Mouse (Mus musculus): Measurements from ENCODE around the gene Abcd4. TPM values are rescaled to one million over a fixed set of nuclear protein-coding genes. Genes with fewer than 3 reads are reported as not detected.
A peak's percentile ranks its signal among the peaks of the same experiment; 100 is the strongest.

The Abcd4 gene
- polyA plus RNA-seq, 1 experiment from 2014 or later: 15.4 TPM

DNA sequence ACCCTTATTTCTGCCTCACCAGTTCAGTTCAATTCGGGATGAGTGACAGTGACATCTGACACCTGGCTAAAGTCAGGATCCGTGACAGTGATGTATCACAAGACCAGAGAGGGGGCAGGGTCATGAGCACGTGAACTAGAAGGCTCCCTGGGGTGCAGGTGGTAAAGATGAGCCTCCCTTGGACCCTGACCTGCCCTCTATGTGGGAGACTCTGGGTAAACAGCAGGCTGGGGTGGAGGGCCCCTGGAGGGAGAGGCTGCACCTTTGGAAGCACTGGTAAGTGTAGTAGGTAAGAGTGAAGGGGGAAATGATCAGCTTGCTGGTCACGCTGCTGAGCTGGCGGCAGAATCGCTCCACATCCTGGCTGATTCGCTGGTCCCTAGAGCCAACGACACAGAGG, 4.7 kb downstream of the Abcd4 start:
- Histone ChIP-seq H3K27ac (replicated peaks) (no peak overlapping the region), H3K36me3 (no peaks in the 10 kb centered on the region), H3K4me2 (no peak overlapping the region), H3K4me1 (replicated peaks) (0 out of 2 replicates have a peak, but pooled peaks cover 3% of the 10 kb centered on the region), H3K9ac (no peak overlapping the region), H3K9me3 (no peaks in the 10 kb centered on the region), H3K4me3 (no peak overlapping the region), H3K27me3 (no peaks in the 10 kb centered on the region)
- 69% methylated on average over 8 of the region's 8 CpGs for WGBS
- ATAC-seq (ENCODE audit: low FRiP score, low read depth): no peak

DNA sequence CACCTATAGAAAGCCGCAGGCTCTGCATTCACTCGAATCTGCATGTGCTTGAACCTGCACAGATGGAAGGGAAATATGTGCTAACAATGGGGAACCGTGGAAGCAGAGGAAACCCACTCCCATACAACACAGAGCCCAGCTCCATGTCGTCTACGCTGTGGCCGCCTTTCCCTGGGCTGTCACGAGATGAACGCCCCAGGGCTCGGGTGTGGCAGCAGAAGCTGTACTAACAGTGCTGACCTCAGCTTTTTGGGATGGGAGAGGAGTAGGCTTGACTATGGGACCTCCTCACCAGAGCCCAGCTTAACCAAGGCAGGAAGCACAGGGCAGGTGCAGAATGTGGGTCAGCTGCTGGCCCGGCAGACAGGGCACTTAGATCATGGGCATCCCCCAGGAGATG, 5.5 kb downstream of the Abcd4 start:
- H3K9me3 ChIP-seq: no peaks in the 10 kb centered on the region
- no peak for ATAC-seq (ENCODE audit: low FRiP score, low read depth)

DNA sequence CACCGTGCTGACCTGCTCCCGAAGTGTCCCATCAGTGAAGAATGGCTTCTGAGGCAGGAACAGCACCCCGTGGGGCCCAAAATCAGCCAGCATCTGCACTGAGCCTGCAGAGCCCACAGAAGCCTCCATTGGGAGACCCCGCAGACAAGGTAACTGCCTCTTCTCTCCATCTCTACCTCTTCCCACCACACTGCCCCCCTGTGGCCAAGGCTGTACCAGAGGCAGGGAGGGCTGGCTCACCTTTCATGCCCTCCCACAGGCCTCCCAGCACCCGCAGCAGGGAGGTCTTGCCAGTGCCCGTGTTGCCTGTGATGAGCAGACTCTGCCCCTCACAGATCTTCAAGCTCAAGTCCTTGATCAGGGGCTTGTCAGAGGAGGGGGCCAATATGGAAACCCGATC, 11.4 kb downstream of the Abcd4 start:
- Histone ChIP-seq H3K9ac (no peak overlapping the region), H3K9me3 (no peaks in the 10 kb centered on the region), H3K4me2 (no peak overlapping the region), H3K27ac (replicated peaks) (no peak overlapping the region), H3K4me3 (no peak overlapping the region), H3K4me1 (replicated peaks) (no peaks in the 10 kb centered on the region), H3K27me3 (no peaks in the 10 kb centered on the region), H3K36me3 (peaks cover 4% of the 10 kb centered on the region; the same call in 1 of the 2 replicates)
- WGBS: 77% methylated on average over 7 of the region's 7 CpGs
- no peak for ATAC-seq (ENCODE audit: low FRiP score, low read depth)

More for the DNA sequence above, 5.5 kb downstream of the Abcd4 start:
- no peaks in the 10 kb centered on the region for H3K27me3 ChIP-seq
- no peak overlapping the region for H3K27ac ChIP-seq (replicated peaks)
- no peak overlapping the region for H3K4me2 ChIP-seq
- no peak overlapping the region for H3K4me3 ChIP-seq
- H3K4me1 ChIP-seq (replicated peaks): 0 out of 2 replicates have a peak, but pooled peaks cover 2% of the 10 kb centered on the region
- no peak overlapping the region for H3K9ac ChIP-seq
- H3K36me3 ChIP-seq: no peaks in the 10 kb centered on the region
- WGBS: 90% methylated on average over 10 of the region's 10 CpGs

DNA sequence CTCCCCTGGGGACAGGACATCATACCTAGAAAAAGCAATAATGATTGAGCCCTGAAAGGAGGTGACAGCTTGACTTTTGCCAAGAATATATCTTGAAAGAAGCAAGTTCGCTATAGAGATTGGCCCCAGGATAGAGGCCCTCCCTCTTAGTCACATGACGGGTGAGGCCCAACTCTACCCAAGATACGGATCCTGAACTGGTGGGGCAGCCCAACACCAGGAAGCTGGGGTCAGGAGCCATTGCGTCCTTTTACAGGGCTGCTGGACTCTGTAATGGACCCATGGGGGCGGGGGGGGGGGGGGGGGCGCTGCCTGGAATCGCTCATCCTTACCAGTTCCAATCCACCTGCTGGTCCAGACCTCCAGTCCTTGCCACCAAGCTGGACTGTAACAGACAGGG, 13.2 kb downstream of the Abcd4 start:
- Histone ChIP-seq H3K4me1 (replicated peaks) (no peaks in the 10 kb centered on the region), H3K4me3 (no peak overlapping the region), H3K36me3 (peaks cover 4% of the 10 kb centered on the region; the same call in 1 of the 2 replicates), H3K27ac (replicated peaks) (no peak overlapping the region), H3K27me3 (no peaks in the 10 kb centered on the region), H3K4me2 (no peak overlapping the region), H3K9me3 (no peaks in the 10 kb centered on the region), H3K9ac (no peak overlapping the region)
- no peak for ATAC-seq (ENCODE audit: low FRiP score, low read depth)
- WGBS: 89% methylated on average over 6 of the region's 7 CpGs

DNA sequence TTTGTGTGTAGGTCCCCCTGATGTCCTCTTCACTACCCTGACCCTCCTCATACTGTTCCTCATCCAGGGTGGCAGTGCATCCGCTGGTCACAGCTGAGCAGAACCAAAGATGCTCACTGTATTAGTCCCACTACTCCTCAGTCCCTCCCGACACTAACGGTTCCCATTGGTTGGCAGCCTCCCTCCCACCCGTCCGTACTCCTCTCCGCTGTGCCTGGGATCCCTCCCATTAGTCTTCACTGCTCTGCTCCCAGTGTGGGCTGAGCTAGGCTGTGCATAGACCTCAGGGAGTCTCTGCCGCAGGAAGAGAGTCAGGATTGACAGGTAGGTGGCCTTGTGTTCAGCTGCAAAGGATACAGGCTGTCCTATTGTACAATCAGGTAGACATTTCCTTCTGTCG, 18.9 kb downstream of the Abcd4 start:
- no peaks in the 10 kb centered on the region; the same call in 1 of the 2 replicates for H3K27me3 ChIP-seq
- no peak overlapping the region for H3K9ac ChIP-seq
- H3K27ac ChIP-seq (replicated peaks): no peak overlapping the region
- peaks cover 6% of the 10 kb centered on the region for H3K4me1 ChIP-seq (replicated peaks)
- H3K9me3 ChIP-seq: no peaks in the 10 kb centered on the region
- H3K36me3 ChIP-seq: peaks cover 4% of the 10 kb centered on the region; the same call in 1 of the 2 replicates
- 0 out of 2 replicates have a peak, but pooled peaks have one; percentile 42 for ATAC-seq (ENCODE audit: low FRiP score, low read depth)
- no peak overlapping the region for H3K4me3 ChIP-seq
- WGBS: 18% methylated on average over 8 of the region's 8 CpGs
- H3K4me2 ChIP-seq: no peak overlapping the region

DNA sequence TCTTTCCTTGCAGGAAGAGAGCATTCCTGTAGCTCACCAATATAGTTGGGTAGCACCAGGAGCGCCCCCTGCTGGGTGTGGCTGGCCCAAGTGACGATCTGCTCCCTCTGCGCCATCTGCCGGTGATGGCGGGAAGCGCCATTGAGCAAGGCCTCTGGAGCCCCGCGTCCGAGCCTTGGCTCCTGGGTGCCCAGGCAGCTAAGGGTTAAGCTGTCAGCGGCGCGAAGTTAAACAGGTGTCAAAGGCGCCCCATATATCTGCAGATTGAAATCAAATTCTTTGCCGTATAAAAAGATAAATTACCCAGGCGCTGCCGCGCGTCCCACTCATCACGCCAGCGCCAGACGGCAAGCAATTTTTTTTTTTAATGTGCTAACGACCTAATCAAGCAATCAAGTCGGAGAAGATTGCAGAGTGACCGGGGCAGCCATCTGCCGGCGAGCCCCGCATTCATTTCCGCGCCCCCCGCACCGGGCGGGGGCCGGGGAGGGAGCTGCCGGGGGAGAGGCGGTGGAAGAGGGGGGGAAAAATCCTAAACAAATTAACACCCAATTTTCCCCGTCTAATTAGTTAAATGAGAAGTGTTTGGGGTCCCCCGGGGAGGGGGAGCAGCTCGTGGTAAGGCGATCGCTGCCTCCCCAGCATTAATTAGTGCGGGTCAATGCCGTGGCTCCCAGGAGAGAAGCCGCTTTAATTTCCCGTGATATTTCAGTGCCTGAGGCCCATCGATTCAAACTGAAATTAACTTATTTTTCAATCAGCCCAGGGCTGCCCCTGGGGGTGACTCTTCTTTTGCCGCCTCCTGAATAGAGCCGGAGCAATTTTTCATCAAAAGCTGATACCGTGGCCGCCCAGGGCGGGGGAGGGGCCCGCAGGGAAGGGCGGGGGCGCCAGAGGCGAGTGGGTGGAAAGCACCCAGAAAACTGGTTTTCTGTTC, 27.1 kb downstream of the Abcd4 start:
- Histone ChIP-seq H3K4me1 (replicated peaks) (peaks cover 4% of the 10 kb centered on the region), H3K36me3 (no peaks in the 10 kb centered on the region), H3K9ac (peak overlapping the region; percentile 54), H3K27me3 (no peaks in the 10 kb centered on the region; the same call in 1 of the 2 replicates), H3K27ac (replicated peaks) (peak overlapping the region; percentile 62), H3K9me3 (no peaks in the 10 kb centered on the region), H3K4me3 (peak overlapping the region; percentile 51), H3K4me2 (peak overlapping the region; percentile 95)
- ATAC-seq (ENCODE audit: low FRiP score, low read depth): peak; percentile 64
- under 1% methylated on average over 54 of the region's 54 CpGs for WGBS

DNA sequence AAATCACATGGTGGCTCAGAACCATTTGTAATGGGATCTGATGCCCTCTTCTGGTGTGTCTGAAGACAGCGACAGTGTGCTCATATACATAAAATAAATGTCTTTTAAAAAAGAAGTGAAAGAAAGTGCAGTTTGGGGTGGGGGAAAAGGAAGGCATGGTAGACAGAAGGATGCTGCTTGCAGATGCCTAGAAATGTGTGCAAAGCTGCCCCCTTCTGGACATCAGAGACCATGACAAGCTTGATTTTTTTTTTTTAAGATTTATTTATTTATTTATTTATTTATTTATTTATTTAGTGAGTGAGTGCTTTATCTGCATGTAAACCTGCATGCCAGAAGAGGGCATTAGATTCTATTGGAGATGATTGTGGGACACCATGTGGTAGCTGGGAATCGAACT, 35.9 kb downstream of the Abcd4 start:
- Histone ChIP-seq H3K27ac (replicated peaks) (no peak overlapping the region), H3K27me3 (peaks cover 20% of the 10 kb centered on the region)
- 89% methylated on average over 2 of the region's 2 CpGs for WGBS

DNA sequence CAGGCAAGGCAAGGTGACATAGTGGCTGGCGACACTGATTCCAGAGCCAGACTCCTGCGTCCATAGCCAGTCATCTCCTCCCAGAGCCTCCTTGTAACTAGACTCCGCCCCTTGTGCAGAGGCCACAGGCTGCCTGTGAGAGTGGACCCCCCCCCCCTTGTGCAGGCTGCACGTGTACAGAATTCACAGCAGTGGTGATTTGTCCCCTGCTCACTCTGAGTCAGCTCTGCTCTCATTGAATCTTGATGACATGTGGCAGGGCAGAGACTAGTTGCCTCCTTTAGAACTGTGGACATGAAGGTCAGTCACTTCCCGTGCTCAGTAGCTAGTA, 38.8 kb downstream of the Abcd4 start:
- no peaks in the 10 kb centered on the region for H3K36me3 ChIP-seq
- H3K9me3 ChIP-seq: no peaks in the 10 kb centered on the region
- no peak overlapping the region for H3K9ac ChIP-seq
- H3K27me3 ChIP-seq: peaks cover 46% of the 10 kb centered on the region
- 34% methylated on average over 5 of the region's 5 CpGs for WGBS
- H3K4me3 ChIP-seq: no peak overlapping the region
- H3K4me2 ChIP-seq: no peak overlapping the region
- no peaks in the 10 kb centered on the region for H3K4me1 ChIP-seq (replicated peaks)
- no peak for ATAC-seq (ENCODE audit: low FRiP score, low read depth)
- no peak overlapping the region for H3K27ac ChIP-seq (replicated peaks)

More for the DNA sequence above, 35.9 kb downstream of the Abcd4 start:
- no peak overlapping the region for H3K9ac ChIP-seq
- no peaks in the 10 kb centered on the region for H3K36me3 ChIP-seq
- no peaks in the 10 kb centered on the region for H3K4me1 ChIP-seq (replicated peaks)
- no peak for ATAC-seq (ENCODE audit: low FRiP score, low read depth)
- no peak overlapping the region for H3K4me2 ChIP-seq
- H3K4me3 ChIP-seq: no peak overlapping the region
- no peaks in the 10 kb centered on the region for H3K9me3 ChIP-seq

DNA sequence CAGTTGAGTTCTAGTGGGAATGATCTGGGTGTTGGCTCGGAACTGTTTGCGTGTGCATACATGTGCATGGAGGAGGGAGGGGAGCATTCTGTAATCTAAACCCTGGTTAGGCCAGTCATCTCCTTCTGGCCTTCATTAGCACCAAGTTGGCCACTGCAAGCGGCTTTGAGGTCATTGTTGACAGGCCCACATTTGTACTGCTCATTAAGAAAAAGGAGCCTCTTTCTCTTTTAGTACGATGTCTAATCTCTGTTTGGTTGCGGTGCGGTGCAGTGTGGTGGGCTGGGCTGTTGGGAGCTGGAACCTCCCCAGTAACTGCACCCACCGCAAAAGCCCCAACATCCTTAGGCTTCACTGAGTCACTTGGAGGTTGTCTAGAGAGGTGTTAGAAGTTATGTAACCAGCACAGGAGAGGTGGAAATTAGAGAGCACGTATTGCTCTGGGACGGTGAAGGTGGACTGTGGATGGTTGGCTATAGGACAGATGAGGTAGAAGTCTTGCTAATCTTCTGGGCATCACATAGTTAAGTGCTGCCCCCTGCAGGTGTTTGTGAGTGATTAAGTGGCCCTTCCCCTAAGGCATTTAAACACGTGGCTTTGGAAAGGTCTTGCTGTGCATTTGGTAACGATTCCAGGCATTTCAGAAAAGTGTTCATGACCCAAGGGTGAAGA, 39.3 kb downstream of the Abcd4 start:
- no peak overlapping the region for H3K4me2 ChIP-seq
- H3K27ac ChIP-seq (replicated peaks): no peak overlapping the region
- WGBS: 78% methylated on average over 11 of the region's 11 CpGs
- peaks cover 51% of the 10 kb centered on the region for H3K27me3 ChIP-seq
- H3K36me3 ChIP-seq: no peaks in the 10 kb centered on the region
- H3K4me1 ChIP-seq (replicated peaks): no peaks in the 10 kb centered on the region
- no peak for ATAC-seq (ENCODE audit: low FRiP score, low read depth)
- no peaks in the 10 kb centered on the region for H3K9me3 ChIP-seq
- H3K9ac ChIP-seq: no peak overlapping the region
- H3K4me3 ChIP-seq: no peak overlapping the region

DNA sequence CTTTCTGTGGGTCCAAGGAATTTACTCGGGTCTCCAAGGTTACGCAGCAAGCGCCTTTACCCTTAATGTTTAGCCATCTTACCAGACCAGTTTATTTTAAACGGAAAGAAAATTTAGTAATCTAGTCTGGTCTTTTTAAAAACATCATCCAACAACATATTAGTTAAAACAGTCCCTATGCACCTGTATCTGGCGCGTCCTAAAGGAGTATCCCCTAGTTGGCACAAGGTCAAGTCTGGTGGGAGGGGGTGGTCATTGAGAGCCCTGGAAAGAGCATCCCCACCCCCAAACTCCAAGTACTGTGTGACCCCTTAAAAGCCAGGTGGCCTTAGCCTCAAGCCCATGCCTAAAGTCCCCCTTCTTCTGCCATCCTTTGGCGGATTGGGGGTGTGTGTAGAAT, 44.1 kb downstream of the Abcd4 start:
- H3K4me3 ChIP-seq: no peak overlapping the region

DNA sequence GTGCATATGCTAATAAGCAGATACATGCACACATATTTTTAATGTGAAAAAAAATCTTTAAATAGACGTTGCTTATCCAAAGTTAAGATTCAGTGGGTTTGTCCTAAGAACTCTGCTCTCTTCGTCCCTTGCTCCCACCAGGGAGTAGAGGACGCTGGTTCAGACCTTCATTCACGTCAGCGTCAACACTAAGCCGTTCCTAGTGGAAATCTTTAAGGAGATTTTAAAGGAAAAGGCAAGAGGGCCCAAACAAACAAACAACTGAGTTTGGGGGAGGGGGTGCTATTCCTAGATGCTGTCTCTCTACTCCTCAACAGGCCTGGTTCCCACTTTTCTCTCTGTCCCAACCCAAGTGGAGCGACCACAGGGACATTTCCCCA, 44.9 kb downstream of the Abcd4 start:
- Histone ChIP-seq H3K4me3 (no peak overlapping the region), H3K9ac (no peak overlapping the region), H3K9me3 (no peaks in the 10 kb centered on the region), H3K4me1 (replicated peaks) (peaks cover 17% of the 10 kb centered on the region), H3K36me3 (no peaks in the 10 kb centered on the region), H3K4me2 (no peak overlapping the region), H3K27me3 (peaks cover 83% of the 10 kb centered on the region), H3K27ac (replicated peaks) (no peak overlapping the region)
- WGBS: 4% methylated on average over 7 of the region's 7 CpGs
- ATAC-seq (ENCODE audit: low FRiP score, low read depth): no peak

More for the DNA sequence above, 44.1 kb downstream of the Abcd4 start:
- no peak overlapping the region for H3K27ac ChIP-seq (replicated peaks)
- no peaks in the 10 kb centered on the region for H3K9me3 ChIP-seq
- no peak overlapping the region for H3K9ac ChIP-seq
- H3K27me3 ChIP-seq: peaks cover 81% of the 10 kb centered on the region
- ATAC-seq (ENCODE audit: low FRiP score, low read depth): no peak
- H3K36me3 ChIP-seq: no peaks in the 10 kb centered on the region
- no peak overlapping the region for H3K4me2 ChIP-seq
- H3K4me1 ChIP-seq (replicated peaks): peaks cover 17% of the 10 kb centered on the region
- 14% methylated on average over 7 of the region's 7 CpGs for WGBS

Measured in hindbrain, embryonic 15.5 days (tissue).